Mouse (Mus musculus) embryonic fibroblast, embryonic 13.5 days (primary cell): ENCODE results near the gene Fam49a. TPM values are rescaled to one million over a fixed set of nuclear protein-coding genes. Genes with fewer than 3 reads are reported as not detected.

ENCODE experiments used
- H3K27ac ChIP-seq: 2 replicates; pipeline ENCODE4 v1.5.1; 2012; ENCODE audit warnings: low read length, control low read depth, inconsistent platforms; ENCODE audit not compliant: insufficient read depth
- H3K4me1 ChIP-seq: 2 replicates; pipeline ENCODE4 v1.6.1; 2011; ENCODE audit warnings: low read length; ENCODE audit not compliant: control insufficient read depth, insufficient read depth
- H3K4me3 ChIP-seq: 2 replicates; pipeline ENCODE4 v1.5.1; 2011; ENCODE audit warnings: mild to moderate bottlenecking, control low read depth, low read length; ENCODE audit not compliant: insufficient read depth
- CTCF ChIP-seq: IDR thresholded peaks from 2 replicates; pipeline ENCODE4 v1.5.1; 2011; ENCODE audit warnings: mild to moderate bottlenecking, control low read depth, low read length, moderate library complexity, borderline replicate concordance; ENCODE audit not compliant: insufficient read depth
- POLR2A ChIP-seq: IDR thresholded peaks from 2 replicates; pipeline ENCODE4 v1.6.1; 2011; ENCODE audit warnings: low read depth, mild to moderate bottlenecking, control low read depth, low read length, moderate library complexity
- polyA plus RNA-seq: library from polyadenylated mRNA; stranded (reverse); fragments of >200 nt; gene quantifications from 2 replicates; pipeline ENCODE4 v1.2.4, GENCODE M21; 2011; ENCODE audit warnings: low read depth; ENCODE audit not compliant: missing spikeins, insufficient read length

Fam49a gene
- polyA plus RNA-seq, 1 experiment: 6.7 TPM

DNA sequence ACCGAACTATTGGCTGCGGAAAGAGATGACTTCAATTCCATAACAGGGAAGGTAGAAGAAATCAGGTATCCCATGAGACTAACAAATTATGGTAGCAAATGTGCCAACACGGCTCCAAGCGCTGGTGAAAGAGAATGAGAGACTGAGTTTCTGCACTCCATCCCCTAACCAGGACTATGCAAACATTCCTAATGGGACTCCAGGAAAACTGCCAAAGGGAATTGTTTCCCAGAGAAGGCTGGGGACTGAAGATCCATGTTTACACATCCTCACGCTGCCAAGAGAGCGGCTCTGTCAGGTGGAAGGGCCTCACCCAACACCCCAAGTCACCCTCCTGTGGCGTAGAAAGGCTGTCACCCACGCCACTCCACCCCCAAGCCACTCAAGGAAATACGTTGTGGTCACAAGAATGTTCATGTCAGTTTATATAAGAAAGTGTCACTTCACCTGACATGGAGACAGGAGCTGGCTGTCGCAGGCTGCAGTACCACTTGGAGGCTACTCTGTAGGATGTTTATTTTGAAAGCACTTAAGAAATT, 92.2 kb downstream of the Fam49a start:
- Histone ChIP-seq H3K27ac (no peak overlapping the region), H3K4me3 (no peak overlapping the region), H3K4me1 (peaks cover 6% of the 10 kb centered on the region; the same call in 1 of the 2 replicates)
- TF ChIP-seq CTCF (no peak), POLR2A (no peak)

DNA sequence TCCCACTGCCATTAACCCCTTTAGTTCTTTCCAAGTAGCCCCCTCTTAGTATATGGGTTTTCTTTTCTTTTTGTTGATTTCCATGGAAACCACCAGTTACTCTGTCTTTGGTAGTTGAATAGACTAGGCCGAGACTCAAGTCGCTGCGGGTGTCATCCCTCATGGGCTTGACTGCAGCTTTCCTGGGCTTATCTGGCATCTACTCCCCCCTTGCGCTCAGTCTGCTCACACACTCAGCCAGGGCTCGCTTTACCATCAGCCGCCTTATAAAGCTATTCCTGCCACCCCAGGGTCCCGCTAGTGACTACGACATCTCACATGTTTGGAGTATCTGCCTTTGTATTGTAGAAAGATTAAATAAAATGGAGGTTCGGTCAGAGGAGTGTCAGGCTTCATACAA, 94.1 kb downstream of the Fam49a start:
- TF ChIP-seq POLR2A: no peak
- no peak for TF ChIP-seq CTCF
- Histone ChIP-seq H3K4me1 (peaks cover 6% of the 10 kb centered on the region; the same call in 1 of the 2 replicates), H3K4me3 (no peak overlapping the region), H3K27ac (no peak overlapping the region)

DNA sequence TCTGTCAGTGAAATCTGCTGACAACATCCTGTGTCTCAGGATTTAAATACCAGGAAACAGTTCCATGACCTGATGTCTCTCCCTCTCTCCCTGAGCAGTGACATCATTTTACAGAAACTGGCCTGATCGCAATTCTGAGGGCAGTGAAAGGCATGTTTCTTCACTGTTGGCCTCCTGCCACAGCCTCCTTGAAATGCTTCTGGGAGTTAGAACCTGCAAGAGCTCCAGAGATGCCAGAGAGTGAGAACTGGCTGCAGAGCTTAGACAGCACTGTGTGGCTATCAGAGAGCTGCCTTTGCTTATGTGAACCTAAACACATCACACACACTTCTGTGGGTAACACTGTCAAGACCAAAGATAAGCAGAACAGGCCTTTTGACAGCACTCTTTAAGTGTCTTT, 94.5 kb downstream of the Fam49a start:
- no peak for TF ChIP-seq POLR2A
- TF ChIP-seq CTCF: no peak
- peaks cover 6% of the 10 kb centered on the region; the same call in 1 of the 2 replicates for H3K4me1 ChIP-seq
- no peak overlapping the region for H3K27ac ChIP-seq
- H3K4me3 ChIP-seq: no peak overlapping the region

DNA sequence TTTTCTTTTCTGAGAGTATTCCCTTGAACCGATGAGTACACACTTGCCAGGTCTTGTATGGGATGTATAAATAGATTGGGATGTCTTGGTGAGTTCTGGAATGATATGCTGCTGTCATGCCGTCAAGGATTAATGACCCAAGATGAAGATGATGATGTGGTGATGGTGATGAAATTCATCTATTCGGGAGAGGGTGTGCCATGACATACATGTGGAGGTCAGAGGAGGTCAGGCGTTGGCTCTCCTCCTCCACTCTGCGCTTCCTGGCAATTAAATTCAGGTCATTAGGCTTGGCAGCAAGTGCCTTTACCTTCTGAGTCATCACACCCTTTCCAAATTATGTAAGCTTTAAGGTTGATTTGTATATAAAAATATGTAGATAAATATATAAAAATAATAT, 95.0 kb downstream of the Fam49a start:
- H3K4me1 ChIP-seq: peaks cover 6% of the 10 kb centered on the region; the same call in 1 of the 2 replicates
- H3K27ac ChIP-seq: no peak overlapping the region
- no peak overlapping the region for H3K4me3 ChIP-seq
- TF ChIP-seq CTCF: no peak
- no peak for TF ChIP-seq POLR2A

DNA sequence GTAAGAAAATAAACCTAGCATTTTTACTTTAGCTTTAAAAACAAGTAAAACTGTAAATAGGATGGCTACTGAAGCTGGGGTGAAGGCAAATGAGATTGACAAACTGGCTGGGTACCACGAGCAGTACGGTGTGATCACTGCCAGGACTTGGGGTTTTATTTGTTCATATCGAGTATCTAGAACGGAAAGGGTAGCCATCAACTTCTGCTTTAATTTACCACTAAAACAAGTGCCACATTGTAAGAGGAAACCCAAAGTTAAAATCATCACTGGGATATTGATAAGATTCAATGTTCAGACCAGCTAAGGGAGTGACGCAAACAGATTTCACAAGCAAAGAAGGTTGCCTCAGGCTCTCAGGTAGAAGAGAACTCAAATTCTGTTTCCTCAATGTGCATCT, 98.0 kb downstream of the Fam49a start:
- Histone ChIP-seq H3K4me3 (no peak overlapping the region), H3K4me1 (peaks cover 6% of the 10 kb centered on the region; the same call in 1 of the 2 replicates), H3K27ac (no peak overlapping the region)
- TF ChIP-seq CTCF (no peak), POLR2A (no peak)

DNA sequence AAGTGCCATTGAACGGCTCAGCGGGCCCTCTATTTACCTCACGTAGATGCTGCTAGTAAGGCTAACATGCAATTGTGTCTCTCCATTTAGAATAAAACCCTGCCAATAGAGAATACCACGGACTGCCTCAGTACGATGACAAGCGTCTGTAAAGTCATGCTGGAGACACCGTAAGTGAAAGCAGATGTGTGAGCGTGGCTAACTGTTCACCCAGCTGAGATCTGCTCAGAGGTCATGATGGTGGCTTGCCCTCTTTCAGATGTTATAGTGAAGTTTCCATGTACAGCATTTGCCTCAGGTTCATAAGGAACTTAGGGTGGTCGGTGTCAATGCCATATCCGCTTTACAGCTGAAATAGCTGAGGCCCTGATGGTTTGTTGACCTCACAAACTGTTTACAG, 100.4 kb downstream of the Fam49a start:
- H3K4me3 ChIP-seq: no peak overlapping the region
- no peak overlapping the region for H3K27ac ChIP-seq
- no peak for TF ChIP-seq POLR2A
- TF ChIP-seq CTCF: no peak
- no peaks in the 10 kb centered on the region for H3K4me1 ChIP-seq

DNA sequence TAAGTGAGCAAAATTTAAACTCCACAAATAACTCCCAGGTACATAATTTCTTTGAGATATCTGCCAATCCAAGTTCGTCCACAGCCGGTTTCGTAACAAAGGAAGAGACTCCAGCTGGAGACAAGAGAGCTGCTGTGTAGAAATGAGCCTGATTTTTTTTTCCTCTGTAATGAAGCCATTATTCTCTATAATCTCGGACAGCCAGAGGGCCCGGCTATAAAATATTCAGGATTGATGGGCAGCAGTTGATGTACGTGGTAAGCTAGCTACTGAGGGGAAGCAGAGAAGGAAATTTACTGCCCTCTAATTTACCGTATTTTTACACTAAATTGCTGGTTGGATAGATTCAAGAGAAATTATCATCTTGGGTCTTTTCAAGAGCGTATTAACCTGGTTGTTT, 102.3 kb downstream of the Fam49a start:
- TF ChIP-seq CTCF: no peak
- no peak for TF ChIP-seq POLR2A
- H3K4me3 ChIP-seq: no peak overlapping the region

DNA sequence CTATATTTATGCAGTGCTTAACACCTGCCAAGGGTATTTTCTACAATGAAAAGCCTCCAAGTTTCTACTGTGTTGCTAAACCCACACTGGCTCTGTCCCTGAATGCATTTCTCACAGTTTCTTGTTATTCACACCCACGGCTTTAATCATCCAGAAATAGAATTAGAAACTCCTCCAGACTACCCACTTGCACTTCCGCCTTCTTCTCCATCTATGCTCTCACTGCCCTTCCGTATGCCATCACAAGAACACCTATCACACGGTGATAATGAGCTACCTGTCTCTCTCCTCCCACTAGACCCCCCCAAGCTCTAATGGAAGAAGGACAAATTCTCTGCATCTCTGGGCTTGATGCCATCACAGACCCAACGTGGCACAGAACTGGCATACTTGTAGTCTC, 105.5 kb downstream of the Fam49a start:
- TF ChIP-seq POLR2A (no peak), CTCF (no peak)
- Histone ChIP-seq H3K4me1 (peaks cover 2% of the 10 kb centered on the region; the same call in 1 of the 2 replicates), H3K27ac (no peak overlapping the region), H3K4me3 (no peak overlapping the region)

More for the DNA sequence above, 102.3 kb downstream of the Fam49a start:
- H3K27ac ChIP-seq: no peak overlapping the region
- no peaks in the 10 kb centered on the region for H3K4me1 ChIP-seq

DNA sequence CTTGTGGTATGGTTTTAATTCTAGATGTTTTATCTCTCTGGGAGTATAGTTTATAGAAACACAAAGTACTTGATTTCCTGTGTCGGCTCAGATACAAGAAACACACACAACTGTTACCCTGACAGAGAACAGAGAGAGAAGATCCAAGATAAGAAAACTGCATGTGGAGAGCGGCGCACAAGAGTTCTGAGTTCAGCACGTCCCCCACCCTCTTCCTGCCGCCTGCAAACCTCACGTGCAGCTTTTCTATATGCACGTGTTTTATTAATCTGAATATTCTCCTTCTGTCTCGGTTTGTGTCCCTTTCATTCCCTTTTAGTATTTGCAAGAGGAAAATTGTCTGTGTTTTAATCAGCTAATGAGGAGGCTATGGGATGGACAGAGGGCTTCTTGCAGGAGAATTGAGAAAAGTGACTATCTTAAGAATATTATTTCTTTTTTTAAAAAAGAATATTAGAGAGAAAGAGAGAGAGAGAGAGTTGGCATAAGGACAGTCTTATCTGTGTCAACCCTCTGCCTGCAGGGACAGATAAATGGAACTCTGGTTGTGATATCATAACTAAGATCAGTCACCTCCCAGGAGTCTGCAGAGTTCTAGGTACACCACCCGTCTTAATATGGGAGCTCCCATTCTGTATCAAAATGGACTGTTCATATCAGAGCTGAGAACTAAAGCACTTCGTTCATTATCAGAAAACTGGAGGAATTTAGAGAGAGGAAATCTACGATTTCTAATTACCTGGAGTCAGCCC, 111.3 kb downstream of the Fam49a start:
- no peak overlapping the region for H3K27ac ChIP-seq
- TF ChIP-seq CTCF (no peak), POLR2A (no peak)
- H3K4me1 ChIP-seq: peaks cover 2% of the 10 kb centered on the region; the same call in 1 of the 2 replicates
- no peak overlapping the region for H3K4me3 ChIP-seq

DNA sequence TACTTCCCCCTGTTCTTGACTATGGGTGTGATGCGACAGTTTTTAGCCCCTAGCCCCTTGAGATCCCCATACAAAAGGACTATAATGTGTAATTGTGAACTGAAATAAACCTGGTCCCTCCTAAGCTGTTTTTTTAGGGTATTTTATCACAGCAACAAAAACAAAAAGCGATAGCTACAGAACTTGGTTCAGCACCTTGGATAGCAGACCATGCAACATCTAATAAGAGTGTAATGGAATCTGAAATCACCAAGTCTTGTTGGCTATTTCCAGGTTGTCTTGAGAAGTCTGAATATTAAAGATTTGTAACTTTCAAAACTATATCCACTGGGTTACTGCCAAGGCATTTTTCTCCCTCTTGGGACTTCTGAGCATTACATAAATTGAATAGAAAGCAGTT, 117.1 kb downstream of the Fam49a start:
- Histone ChIP-seq H3K4me1 (no peaks in the 10 kb centered on the region), H3K4me3 (no peak overlapping the region), H3K27ac (no peak overlapping the region)
- no peak for TF ChIP-seq CTCF
- no peak for TF ChIP-seq POLR2A
